Mouse (Mus musculus) stomach, postnatal 0 days (tissue): ENCODE data around the gene Ptprm.

ENCODE experiments used
- CTCF ChIP-seq: IDR thresholded peaks from 2 replicates; pipeline ENCODE4 v1.5.1; 2016; ENCODE audit warnings: antibody characterized with exemption, low read depth, mild to moderate bottlenecking, moderate library complexity
- EP300 ChIP-seq: optimal IDR thresholded peaks from 2 replicates; pipeline ENCODE3; 2016; ENCODE audit warnings: antibody characterized with exemption

DNA sequence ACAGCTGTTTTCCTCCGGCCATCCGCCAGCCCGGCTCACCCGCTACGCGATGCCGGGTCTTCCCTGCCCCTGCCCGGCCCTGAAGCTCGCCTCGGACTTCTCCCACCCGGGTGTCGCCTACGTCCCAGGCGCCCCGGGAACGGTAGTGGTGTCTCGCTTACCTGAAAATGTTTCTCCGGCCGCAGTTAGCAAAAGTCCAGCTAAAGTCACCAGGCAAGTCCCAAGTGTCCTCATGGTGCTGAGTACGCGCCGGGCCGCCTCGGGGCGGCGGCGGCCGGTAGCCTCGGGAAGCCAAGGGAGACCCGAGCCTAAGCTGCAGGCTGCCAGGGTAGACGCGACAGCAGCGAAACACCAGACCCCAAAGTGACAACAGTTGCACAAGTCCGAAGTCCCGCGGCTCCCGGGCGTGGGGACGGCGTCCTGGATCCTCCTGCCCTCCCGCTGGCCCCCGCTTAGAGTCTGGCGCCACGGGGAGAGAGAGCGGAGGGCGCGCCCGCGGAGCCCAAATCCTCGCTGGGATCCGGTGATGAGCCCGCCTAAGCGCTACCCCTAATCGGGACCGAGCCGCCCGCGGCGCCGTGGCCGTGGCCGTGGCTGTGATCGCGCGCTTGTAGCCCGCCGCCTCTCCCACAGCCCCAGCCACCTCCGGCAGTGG lies 334 bp downstream of the Ptprm start:
- TF ChIP-seq CTCF = no peak
- no peak for TF ChIP-seq EP300
